Mouse (Mus musculus): ENCODE measurements around the gene Gja5. TPM values are rescaled to one million over a fixed set of nuclear protein-coding genes. Genes with fewer than 3 reads are reported as not detected.
A peak's percentile ranks its signal among the peaks of the same experiment; 100 is the strongest.

Gja5 gene
- polyA plus RNA-seq (2015; fragmentation: Nextera tagmentation; extraction: Ambion mirVana): 2.4 and 3.2 TPM in 2 replicates

DNA sequence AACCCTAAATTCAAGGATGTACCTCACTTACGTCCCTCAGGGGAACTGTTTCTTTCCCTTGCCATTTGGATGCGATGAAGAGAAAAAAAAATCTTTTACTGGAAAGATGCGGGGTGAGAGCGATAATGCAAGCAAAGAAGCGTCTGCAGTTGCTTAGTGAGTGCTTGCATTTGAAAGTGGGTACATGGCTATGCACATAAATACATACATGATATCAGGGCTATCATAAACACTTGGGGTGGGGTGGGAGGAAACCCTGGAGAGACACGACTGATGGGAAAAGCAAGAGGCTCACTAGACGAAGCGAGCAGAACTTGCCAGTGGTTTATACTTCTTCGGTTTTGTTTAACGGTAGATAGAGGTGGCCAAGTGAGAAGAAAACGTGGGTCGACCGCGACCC lies at the start of gene Gja5:
Gja5 (plus strand) TSS at position 301 of the 400 bp plus-strand sequence.
- no peak for ATAC-seq (replicated peaks)
- Histone ChIP-seq H3K4me3 (peak within 1 kb of the TSS; percentile 97), H3K27me3 (no peaks in the 10 kb centered on the region), H3K9ac (replicated peaks) (peak within 1 kb of the TSS; percentile 95), H3K4me2 (replicated peaks) (peak within 1 kb of the TSS; percentile 83), H3K9me3 (no peaks in the 10 kb centered on the region), H3K27ac (replicated peaks) (peak within 1 kb of the TSS; percentile 49), H3K36me3 (no peaks in the 10 kb centered on the region), H3K4me1 (peaks cover 16% of the 10 kb centered on the region)
- WGBS: 13% methylated on average over 14 of the region's 14 CpGs

DNA sequence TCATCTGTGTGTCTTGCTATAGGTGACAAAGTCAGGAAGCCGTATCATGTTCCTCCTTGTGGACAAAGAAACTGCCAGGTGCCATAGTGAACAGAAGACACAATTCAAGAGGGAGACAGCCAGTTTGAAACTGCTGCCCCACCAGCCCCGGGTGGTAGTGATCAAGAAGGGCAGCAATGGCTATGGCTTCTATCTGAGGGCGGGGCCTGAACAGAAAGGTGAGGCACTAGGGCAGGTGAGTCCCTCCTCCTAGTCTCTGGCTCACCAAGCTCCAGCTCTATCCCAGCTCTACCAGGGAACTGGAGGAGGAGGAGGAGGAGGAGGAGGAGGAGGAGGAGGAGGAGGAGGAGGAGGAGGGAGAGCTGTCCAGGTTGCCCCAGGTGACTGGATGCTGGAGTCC lies 48.7 kb upstream of the Gja5 start:
- WGBS: 73% methylated on average over 3 of the region's 3 CpGs
- Histone ChIP-seq H3K4me1 (no peaks in the 10 kb centered on the region), H3K4me2 (replicated peaks) (no peak overlapping the region), H3K4me3 (no peak overlapping the region), H3K9ac (replicated peaks) (no peak overlapping the region), H3K9me3 (no peaks in the 10 kb centered on the region), H3K27me3 (no peaks in the 10 kb centered on the region), H3K36me3 (no peaks in the 10 kb centered on the region), H3K27ac (replicated peaks) (no peak overlapping the region)
- no peak for ATAC-seq (replicated peaks)

DNA sequence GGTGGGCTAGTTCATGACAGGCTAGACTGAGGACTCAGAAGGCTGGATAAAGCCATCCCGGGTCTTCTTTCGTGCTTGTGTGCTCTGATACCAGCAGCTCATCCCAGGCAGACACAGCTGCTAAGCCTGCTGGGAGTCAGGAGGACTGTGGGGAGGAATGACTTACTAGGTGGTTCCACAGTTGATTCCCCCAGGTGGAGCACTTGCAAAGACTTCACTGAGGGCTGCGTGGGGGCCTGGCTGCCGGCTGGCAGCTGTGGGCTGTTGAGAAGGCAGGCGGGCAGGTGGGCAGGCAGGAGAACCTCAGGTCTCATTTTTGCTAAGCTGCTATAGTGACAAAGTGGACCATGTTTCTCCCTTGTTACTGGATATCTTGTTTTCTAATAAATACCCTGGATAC lies 44.0 kb upstream of the Gja5 start:
- Histone ChIP-seq H3K27ac (replicated peaks) (no peak overlapping the region), H3K4me2 (replicated peaks) (no peak overlapping the region), H3K9me3 (no peaks in the 10 kb centered on the region), H3K9ac (replicated peaks) (no peak overlapping the region), H3K27me3 (no peaks in the 10 kb centered on the region), H3K4me3 (no peak overlapping the region), H3K4me1 (no peaks in the 10 kb centered on the region), H3K36me3 (no peaks in the 10 kb centered on the region)
- WGBS: 88% methylated on average over 5 of the region's 5 CpGs
- ATAC-seq (replicated peaks): no peak

DNA sequence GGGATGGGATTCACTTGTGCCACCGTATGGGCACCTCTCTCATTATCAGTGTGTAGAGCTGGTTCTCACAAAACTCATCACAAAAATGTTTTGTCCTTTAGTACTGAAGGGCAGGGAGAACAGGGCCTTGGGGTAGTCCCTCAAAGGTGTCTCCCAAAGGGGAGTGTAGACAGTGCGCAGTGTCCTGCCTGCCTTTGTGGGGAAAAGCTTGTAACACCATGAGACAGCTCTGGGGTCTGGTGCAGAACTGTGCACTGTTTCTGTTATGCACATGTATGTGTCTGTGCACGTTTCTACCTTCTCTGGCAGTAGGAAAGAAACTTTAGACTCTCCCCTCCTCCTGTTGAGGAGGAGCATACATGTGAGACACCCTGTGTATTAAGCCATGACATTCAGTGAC lies 36.6 kb upstream of the Gja5 start:
- Histone ChIP-seq H3K4me3 (no peak overlapping the region), H3K9me3 (no peaks in the 10 kb centered on the region), H3K4me1 (no peaks in the 10 kb centered on the region), H3K36me3 (peaks cover 41% of the 10 kb centered on the region), H3K27me3 (no peaks in the 10 kb centered on the region), H3K27ac (replicated peaks) (no peak overlapping the region), H3K9ac (replicated peaks) (no peak overlapping the region), H3K4me2 (replicated peaks) (no peak overlapping the region)
- WGBS: 90% methylated on average over 3 of the region's 3 CpGs
- no peak for ATAC-seq (replicated peaks)

DNA sequence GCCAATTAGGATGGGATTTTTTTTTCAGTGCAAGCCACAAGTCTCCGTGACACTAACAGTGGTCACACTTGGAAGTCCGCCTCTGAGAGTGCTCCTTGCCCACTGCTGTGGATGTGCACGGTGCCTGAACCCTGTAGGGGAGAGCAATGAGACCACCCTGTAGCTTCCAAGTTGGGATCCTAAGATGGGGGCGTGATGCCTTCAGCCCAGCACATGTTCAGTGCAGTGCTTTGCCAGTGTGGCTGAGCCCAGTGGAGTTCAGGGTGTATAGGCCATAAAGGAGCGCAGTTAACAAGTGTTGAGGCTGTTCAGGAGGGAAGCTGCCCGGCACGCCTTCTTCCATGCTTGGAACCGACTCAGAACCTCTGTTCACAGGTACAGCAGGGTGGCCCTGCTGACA lies 35.9 kb upstream of the Gja5 start:
- H3K9me3 ChIP-seq: no peaks in the 10 kb centered on the region
- no peak overlapping the region for H3K9ac ChIP-seq (replicated peaks)
- H3K27me3 ChIP-seq: no peaks in the 10 kb centered on the region
- H3K27ac ChIP-seq (replicated peaks): no peak overlapping the region
- peaks cover 48% of the 10 kb centered on the region for H3K36me3 ChIP-seq
- no peak overlapping the region for H3K4me3 ChIP-seq
- 93% methylated on average over 8 of the region's 8 CpGs for WGBS
- no peak for ATAC-seq (replicated peaks)
- H3K4me1 ChIP-seq: no peaks in the 10 kb centered on the region
- H3K4me2 ChIP-seq (replicated peaks): no peak overlapping the region

DNA sequence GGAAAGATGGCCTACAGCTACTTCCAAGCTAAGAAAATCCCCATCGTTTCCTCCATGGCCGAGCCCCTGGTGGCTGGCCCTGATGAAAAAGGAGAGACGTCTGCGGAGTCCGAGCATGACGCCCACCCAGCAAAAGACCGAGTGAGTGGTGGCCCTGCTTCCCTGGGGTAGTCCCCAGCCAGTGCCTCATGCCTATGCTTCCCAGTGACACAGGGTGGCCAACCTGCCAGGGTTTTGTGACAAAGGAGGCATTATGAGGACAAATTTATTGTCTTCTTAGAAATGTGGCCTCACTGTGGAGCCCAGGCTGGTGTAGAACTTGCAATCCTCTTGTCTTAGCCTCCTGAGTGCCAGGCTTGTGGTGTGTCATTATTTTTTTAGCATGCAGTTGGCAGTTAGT lies 35.4 kb upstream of the Gja5 start:
- Histone ChIP-seq H3K4me2 (replicated peaks) (no peak overlapping the region), H3K36me3 (peaks cover 53% of the 10 kb centered on the region), H3K4me3 (no peak overlapping the region), H3K4me1 (no peaks in the 10 kb centered on the region), H3K9me3 (no peaks in the 10 kb centered on the region), H3K27me3 (no peaks in the 10 kb centered on the region), H3K27ac (replicated peaks) (no peak overlapping the region), H3K9ac (replicated peaks) (no peak overlapping the region)
- 90% methylated on average over 7 of the region's 7 CpGs for WGBS
- ATAC-seq (replicated peaks): no peak

DNA sequence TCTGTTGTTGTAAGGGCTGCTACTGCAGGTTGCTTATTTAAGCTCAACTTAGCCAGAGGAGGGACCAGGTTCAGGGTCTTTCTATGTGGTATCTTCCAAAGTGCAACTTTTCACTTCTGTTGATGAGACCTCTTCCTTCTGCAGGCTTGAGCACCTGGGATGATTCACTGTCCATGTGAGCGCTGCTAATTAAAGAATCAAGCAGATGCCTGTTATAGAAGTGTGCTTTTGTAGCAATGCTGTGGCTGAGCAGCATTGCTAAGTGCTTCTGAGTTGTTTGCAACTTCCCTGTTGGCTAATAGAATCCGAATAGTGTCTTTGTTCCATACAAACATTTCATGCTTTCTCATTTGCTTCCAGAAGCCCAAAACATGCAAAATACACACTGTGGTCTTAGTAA lies 34.2 kb upstream of the Gja5 start:
- Histone ChIP-seq H3K4me3 (no peak overlapping the region), H3K36me3 (peaks cover 63% of the 10 kb centered on the region), H3K27me3 (no peaks in the 10 kb centered on the region), H3K9me3 (no peaks in the 10 kb centered on the region), H3K4me1 (no peaks in the 10 kb centered on the region), H3K4me2 (replicated peaks) (no peak overlapping the region), H3K9ac (replicated peaks) (no peak overlapping the region), H3K27ac (replicated peaks) (no peak overlapping the region)
- 92% methylated on average over 2 of the region's 2 CpGs for WGBS
- no peak for ATAC-seq (replicated peaks)

DNA sequence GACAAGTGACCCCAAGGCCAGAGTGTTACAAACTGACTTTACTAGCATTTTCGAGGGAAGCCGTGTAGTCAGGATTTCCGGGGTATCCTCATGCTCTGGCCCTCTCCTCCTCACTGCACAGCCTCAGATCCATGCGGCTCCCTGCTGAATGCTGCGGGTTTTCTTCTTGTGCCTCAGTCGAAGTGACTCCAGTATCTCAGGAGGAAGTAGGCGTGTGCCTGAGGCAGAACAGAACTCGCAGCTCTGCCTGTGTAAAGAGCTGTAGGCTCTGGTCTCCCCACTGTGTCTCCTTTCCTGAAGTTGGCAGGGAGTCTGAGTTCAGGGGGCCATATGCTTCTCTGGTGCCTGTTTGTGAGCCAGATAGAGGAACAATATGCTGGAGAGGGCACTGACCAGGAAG lies 33.4 kb upstream of the Gja5 start:
- H3K4me3 ChIP-seq: no peak overlapping the region
- no peak for ATAC-seq (replicated peaks)
- no peaks in the 10 kb centered on the region for H3K4me1 ChIP-seq
- H3K27me3 ChIP-seq: no peaks in the 10 kb centered on the region
- 88% methylated on average over 8 of the region's 8 CpGs for WGBS
- H3K27ac ChIP-seq (replicated peaks): no peak overlapping the region
- H3K4me2 ChIP-seq (replicated peaks): no peak overlapping the region
- H3K36me3 ChIP-seq: peaks cover 68% of the 10 kb centered on the region
- H3K9ac ChIP-seq (replicated peaks): no peak overlapping the region
- H3K9me3 ChIP-seq: no peaks in the 10 kb centered on the region

DNA sequence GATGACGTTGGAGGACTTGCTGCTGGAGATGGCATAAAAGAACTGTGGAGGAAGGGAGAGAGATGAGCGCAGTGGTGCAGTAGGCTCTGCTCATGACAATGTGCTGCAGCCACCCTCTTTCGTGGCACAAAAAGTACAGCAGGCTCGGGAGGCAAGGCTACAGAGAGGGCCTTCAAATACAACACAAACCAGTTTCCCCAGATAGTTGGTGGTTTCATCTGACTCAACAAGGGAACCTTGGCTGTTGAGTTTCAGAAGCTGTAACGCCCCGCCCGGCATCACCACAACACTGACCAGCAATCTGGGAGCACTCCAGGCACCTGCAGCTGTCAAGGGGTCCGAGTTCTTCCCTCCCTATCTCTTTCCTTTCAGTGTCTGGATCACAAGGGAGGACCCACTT lies 32.0 kb upstream of the Gja5 start:
- H3K9me3 ChIP-seq: no peaks in the 10 kb centered on the region
- no peak overlapping the region for H3K9ac ChIP-seq (replicated peaks)
- no peaks in the 10 kb centered on the region for H3K27me3 ChIP-seq
- no peak overlapping the region for H3K4me3 ChIP-seq
- H3K27ac ChIP-seq (replicated peaks): no peak overlapping the region
- 95% methylated on average over 8 of the region's 8 CpGs for WGBS
- ATAC-seq (replicated peaks): no peak
- H3K36me3 ChIP-seq: peaks cover 68% of the 10 kb centered on the region
- no peaks in the 10 kb centered on the region for H3K4me1 ChIP-seq
- no peak overlapping the region for H3K4me2 ChIP-seq (replicated peaks)

DNA sequence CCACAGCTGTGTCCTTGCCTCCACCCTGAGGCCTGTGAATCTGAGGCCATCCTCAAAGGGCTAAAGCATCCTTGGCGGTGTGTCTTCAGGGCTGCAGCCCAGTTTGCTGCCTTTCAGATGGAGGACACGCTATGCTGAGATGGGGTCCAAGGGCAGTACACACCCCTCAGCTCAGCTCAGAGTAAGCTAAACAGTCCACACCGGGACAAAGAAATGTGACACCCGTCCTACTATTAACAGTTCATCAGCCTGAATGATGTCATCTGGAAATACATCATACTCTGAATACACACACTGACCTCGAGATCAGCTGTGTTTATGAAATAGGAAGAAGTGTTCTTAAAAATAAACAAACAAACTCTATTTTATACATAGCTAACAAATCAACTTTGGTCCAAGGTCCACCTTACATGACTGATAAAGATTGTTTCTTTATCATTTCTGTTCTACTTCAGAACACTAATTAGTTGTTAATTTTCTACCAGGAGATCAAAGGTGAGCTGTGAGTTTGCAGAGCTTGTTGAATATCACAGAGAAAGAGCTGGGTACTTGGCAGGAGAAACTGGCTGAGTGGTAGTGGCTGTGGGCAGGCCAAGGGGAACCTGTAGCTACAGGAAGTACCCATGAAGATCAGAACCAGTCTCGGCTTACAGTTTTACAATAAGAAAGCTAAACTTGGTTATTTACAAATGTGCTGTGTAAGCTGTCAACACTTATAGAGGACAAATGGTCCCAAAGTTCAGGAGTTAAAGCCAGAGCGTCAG lies 29.5 kb upstream of the Gja5 start:
- 85% methylated on average over 7 of the region's 7 CpGs for WGBS
- H3K27me3 ChIP-seq: no peaks in the 10 kb centered on the region
- ATAC-seq (replicated peaks): no peak
- H3K4me2 ChIP-seq (replicated peaks): no peak overlapping the region
- H3K36me3 ChIP-seq: peaks cover 65% of the 10 kb centered on the region
- no peak overlapping the region for H3K4me3 ChIP-seq
- H3K4me1 ChIP-seq: no peaks in the 10 kb centered on the region
- H3K9ac ChIP-seq (replicated peaks): no peak overlapping the region
- H3K27ac ChIP-seq (replicated peaks): no peak overlapping the region
- no peaks in the 10 kb centered on the region for H3K9me3 ChIP-seq

DNA sequence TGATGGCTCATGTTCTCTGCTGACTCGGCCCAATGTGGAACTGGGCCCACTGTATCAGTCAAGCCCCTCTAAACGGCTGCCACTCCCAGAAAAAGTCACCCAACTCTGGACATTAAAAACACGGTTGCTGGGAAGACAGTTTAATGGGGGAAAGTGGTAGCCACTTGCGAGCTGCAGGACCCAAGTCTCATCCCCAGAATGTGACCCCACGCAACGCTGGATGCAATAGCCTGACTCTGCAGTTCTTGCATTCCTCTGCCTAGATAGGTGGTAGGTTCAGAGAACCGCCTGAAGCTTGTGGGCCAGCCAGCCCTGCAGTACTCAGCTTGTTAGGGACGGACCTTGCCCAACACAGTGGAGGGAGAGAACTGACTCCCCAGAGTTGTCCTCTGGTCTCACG lies 25.0 kb upstream of the Gja5 start:
- WGBS: 91% methylated on average over 9 of the region's 9 CpGs
- peaks cover 52% of the 10 kb centered on the region for H3K36me3 ChIP-seq
- no peak overlapping the region for H3K4me3 ChIP-seq
- H3K27me3 ChIP-seq: no peaks in the 10 kb centered on the region
- no peak overlapping the region for H3K9ac ChIP-seq (replicated peaks)
- no peak for ATAC-seq (replicated peaks)
- H3K9me3 ChIP-seq: no peaks in the 10 kb centered on the region
- H3K27ac ChIP-seq (replicated peaks): no peak overlapping the region
- no peak overlapping the region for H3K4me2 ChIP-seq (replicated peaks)
- no peaks in the 10 kb centered on the region for H3K4me1 ChIP-seq

DNA sequence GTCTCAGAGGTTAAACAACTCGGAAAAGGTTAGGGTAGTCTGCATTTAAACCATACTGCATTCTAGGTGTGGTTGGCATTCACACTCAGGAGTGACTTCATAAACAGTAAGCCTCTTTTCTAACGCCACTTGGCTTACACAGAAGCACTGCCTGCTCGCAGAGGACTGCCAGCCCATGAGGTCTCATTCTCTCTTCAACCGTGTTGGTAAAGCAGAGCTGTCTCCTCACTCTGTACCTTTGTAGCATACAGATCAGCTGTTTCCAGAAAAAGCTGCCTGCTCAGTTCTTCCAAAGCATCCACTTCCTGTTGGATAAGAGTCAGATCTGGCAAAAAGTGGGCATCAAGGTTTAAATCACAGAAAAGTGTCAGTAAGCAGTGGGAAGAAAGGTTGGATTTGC lies 24.1 kb upstream of the Gja5 start:
- H3K9me3 ChIP-seq: no peaks in the 10 kb centered on the region
- H3K27ac ChIP-seq (replicated peaks): no peak overlapping the region
- H3K4me3 ChIP-seq: no peak overlapping the region
- no peaks in the 10 kb centered on the region for H3K4me1 ChIP-seq
- no peak overlapping the region for H3K9ac ChIP-seq (replicated peaks)
- peaks cover 48% of the 10 kb centered on the region for H3K36me3 ChIP-seq
- no peak for ATAC-seq (replicated peaks)
- WGBS: 86% methylated on average over 4 of the region's 4 CpGs
- H3K4me2 ChIP-seq (replicated peaks): no peak overlapping the region
- H3K27me3 ChIP-seq: no peaks in the 10 kb centered on the region

DNA sequence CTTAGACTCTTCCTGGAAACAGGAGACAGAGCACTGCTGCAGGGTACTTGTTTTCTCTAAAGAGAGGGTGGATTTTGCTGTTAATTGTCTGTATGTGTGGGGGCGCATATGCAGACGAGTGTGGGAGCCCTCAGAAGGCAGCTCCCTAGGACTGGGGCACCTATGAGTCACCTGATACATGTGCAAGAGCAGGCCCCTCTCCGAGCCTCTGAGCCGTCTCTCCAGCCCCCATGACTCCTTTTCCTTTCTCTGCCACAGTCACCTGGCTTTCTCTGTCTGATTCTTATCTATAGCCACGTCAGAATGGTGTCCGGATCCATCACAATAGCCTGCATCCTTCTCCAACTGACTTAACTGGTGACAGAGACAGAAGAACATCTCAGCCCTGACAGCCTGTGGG lies 22.9 kb upstream of the Gja5 start:
- H3K4me1 ChIP-seq: no peaks in the 10 kb centered on the region
- H3K27ac ChIP-seq (replicated peaks): no peak overlapping the region
- no peaks in the 10 kb centered on the region for H3K9me3 ChIP-seq
- no peak overlapping the region for H3K4me3 ChIP-seq
- no peak for ATAC-seq (replicated peaks)
- peaks cover 45% of the 10 kb centered on the region for H3K36me3 ChIP-seq
- no peak overlapping the region for H3K4me2 ChIP-seq (replicated peaks)
- no peak overlapping the region for H3K9ac ChIP-seq (replicated peaks)
- WGBS: 86% methylated on average over 6 of the region's 6 CpGs
- no peaks in the 10 kb centered on the region for H3K27me3 ChIP-seq

Measured in forebrain, embryonic 15.5 days (tissue).